Mouse (Mus musculus) heart, embryonic 16.5 days (tissue): Measurements from ENCODE around the gene Sclt1. TPM values are rescaled to one million over a fixed set of nuclear protein-coding genes. Genes with fewer than 3 reads are reported as not detected.
A peak's percentile ranks its signal among the peaks of the same experiment; 100 is the strongest.

Source experiments
- ATAC-seq: fragments of 200-750 bp; cut with Nextera tagmentation; replicated peaks from 2 replicates; pipeline ENCODE4 v1.8.0; 2017; ENCODE audit warnings: moderate number of reproducible peaks; ENCODE audit not compliant: insufficient read depth, low FRiP score; ENCODE audit errors: extremely low read depth
- H3K27ac ChIP-seq: fragments of 300-500 bp; sonication (generic); 2 replicates; pipeline ENCODE4 v1.5.1; 2014; ENCODE audit warnings: mild to moderate bottlenecking, low read length, control low read depth, moderate library complexity
- H3K27me3 ChIP-seq: fragments of 300-500 bp; sonication (generic); 2 replicates; pipeline ENCODE4 v1.6.1; 2014; ENCODE audit warnings: low read length, mixed read lengths; ENCODE audit not compliant: control insufficient read depth, insufficient read depth
- H3K36me3 ChIP-seq: fragments of 300-500 bp; sonication (generic); 2 replicates; pipeline ENCODE4 v1.6.1; 2014; ENCODE audit not compliant: control insufficient read depth, insufficient read depth
- H3K4me1 ChIP-seq: fragments of 300-500 bp; sonication (generic); 2 replicates; pipeline ENCODE4 v1.6.1; 2014; ENCODE audit warnings: low read length, mixed read lengths; ENCODE audit not compliant: control insufficient read depth, insufficient read depth
- H3K4me2 ChIP-seq: fragments of 300-500 bp; sonication (generic); 2 replicates; pipeline ENCODE4 v1.6.1; 2014; ENCODE audit warnings: low read depth, mild to moderate bottlenecking, control low read depth, low read length
- H3K4me3 ChIP-seq: fragments of 300-500 bp; sonication (generic); 2 replicates; pipeline ENCODE4 v1.5.1; 2014; ENCODE audit warnings: mild to moderate bottlenecking, control low read depth, low read length
- H3K9ac ChIP-seq: fragments of 300-500 bp; sonication (generic); 2 replicates; pipeline ENCODE4 v1.6.1; 2014; ENCODE audit warnings: low read length, control low read depth
- H3K9me3 ChIP-seq: fragments of 300-500 bp; sonication (generic); replicated peaks from 2 replicates; pipeline ENCODE4 v1.6.1; 2016; ENCODE audit warnings: low read length; ENCODE audit not compliant: control insufficient read depth
- WGBS: fragments of 180-500 bp; shearing (Covaris S2); extraction: QIAGEN DNeasy Blood & Tissue Kit; methylation state at CpG from one replicate; pipeline ENCODE4 v1.1.7; 2014; 5-methylcytosine and 5-hydroxymethylcytosine counted together
- polyA plus RNA-seq: library from polyadenylated mRNA; unstranded; fragments of >200 nt; fragmentation: Nextera tagmentation; extraction: Ambion mirVana; gene quantifications from 2 replicates; pipeline ENCODE4 v1.2.1, GENCODE M21; 2015

Gene Sclt1
- polyA plus RNA-seq, 1 experiment from 2014 or later, result 10.1 TPM

DNA sequence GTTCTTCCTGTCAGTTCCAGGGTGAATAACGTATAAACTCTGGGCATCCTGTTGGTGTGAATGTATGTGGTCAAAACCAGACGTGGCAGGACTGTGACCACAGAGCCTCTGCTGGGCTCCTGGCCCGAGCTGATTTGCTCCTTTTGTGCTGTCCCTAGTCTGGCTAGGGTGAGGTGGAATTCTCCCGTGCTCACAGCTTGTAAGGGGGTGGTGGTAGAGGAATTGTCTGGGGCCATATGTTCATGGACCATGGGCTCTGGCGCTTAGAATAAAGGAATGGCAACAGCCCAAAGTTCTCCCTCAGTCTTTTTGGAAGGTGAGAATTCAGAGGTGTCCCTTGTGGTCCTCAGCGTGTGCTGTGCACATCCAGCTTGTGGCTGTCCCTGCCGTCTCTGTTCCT, 149.5 kb downstream of the Sclt1 start:
- Histone ChIP-seq H3K9me3 (no peaks in the 10 kb centered on the region), H3K27ac (no peak overlapping the region), H3K9ac (no peak overlapping the region), H3K36me3 (peaks cover 26% of the 10 kb centered on the region), H3K4me2 (no peak overlapping the region), H3K27me3 (no peaks in the 10 kb centered on the region), H3K4me1 (peaks cover 31% of the 10 kb centered on the region), H3K4me3 (no peak overlapping the region)
- WGBS, result 80% methylated on average over 7 of the region's 7 CpGs
- ATAC-seq, result no peak

DNA sequence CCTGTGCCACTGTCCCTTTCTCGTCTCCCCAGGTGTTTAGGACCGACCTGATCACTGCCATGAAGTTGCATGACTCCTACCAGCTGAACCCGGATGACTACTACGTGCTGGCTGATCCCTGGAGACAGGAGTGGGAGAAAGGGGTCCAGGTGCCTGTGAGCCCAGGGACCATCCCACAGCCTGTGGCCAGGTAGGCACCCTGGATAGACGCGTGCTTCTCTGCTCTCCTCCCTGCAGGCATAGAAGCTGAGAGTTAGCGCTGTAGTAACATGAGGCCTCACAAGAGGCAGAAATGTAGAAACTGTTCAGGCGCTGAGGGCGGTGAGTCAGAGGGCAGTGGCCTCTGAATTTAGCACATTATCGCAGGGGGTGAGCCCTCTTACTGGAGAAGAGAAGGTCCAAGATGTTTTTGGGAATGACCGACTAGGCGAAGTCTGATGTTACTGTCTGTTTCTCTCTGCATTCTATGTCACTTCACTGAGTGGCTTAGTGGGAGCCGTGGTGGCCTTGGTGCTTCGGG, 150.6 kb downstream of the Sclt1 start:
- 75% methylated on average over 14 of the region's 14 CpGs for WGBS

DNA sequence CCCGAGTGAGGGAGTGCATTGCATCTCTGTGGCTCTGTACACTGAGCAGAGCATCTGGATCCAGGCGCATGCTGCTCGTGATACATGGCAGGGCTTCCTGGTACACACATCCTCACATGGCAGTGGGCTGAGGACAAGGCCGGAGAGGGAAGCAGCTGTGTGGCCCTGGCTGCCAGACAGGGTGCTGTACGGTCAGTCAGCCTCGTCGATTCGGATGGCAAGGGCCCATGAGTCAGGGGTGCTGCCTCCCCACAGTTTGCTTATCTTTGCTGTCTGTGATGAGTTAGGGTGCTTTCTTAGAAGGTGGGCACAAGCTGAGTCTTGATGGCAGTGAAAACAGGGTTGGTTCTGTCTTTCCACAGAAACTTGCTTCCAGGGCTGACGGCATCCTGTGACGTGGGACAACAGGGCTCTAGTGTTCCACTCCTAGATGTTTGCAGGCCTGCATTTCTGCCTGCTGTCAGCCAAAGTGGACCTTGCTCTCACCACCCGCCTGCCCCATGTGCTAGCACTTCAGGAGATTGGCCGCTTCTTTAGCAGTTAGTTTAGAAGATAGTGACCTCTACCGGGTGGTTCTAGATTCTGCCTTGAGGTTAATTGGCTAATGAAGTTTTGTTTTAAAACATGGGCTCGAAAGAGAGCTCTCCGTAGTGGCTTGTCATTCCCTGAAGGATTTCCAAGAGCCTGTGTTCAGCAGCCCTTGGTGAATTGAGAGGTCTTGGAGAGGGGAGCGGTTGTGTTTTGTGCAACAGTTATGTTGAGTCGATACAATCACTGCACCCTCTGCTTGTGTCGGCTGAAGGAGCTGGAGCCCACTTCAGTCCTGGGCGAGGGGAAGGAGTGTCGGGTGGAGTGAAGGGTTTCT, 151.4 kb downstream of the Sclt1 start:
- peaks cover 13% of the 10 kb centered on the region for H3K36me3 ChIP-seq
- H3K9ac ChIP-seq, result no peak overlapping the region; the same call in 1 of the 2 replicates
- 0 out of 2 replicates have a peak overlapping the region, but pooled peaks have one; percentile 38 for H3K27ac ChIP-seq
- peaks cover 44% of the 10 kb centered on the region for H3K4me1 ChIP-seq
- no peaks in the 10 kb centered on the region for H3K9me3 ChIP-seq
- no peak overlapping the region for H3K4me2 ChIP-seq
- H3K27me3 ChIP-seq, result no peaks in the 10 kb centered on the region
- H3K4me3 ChIP-seq, result no peak overlapping the region
- WGBS, result 70% methylated on average over 20 of the region's 20 CpGs
- peak; percentile 64 for ATAC-seq

More for the DNA sequence above, 150.6 kb downstream of the Sclt1 start:
- H3K9ac ChIP-seq, result peak overlapping the region; percentile 8; the same call in 1 of the 2 replicates
- H3K4me1 ChIP-seq, result peaks cover 42% of the 10 kb centered on the region
- H3K4me2 ChIP-seq, result no peak overlapping the region
- ATAC-seq, result no peak
- H3K9me3 ChIP-seq, result no peaks in the 10 kb centered on the region
- no peaks in the 10 kb centered on the region for H3K27me3 ChIP-seq
- peaks cover 18% of the 10 kb centered on the region for H3K36me3 ChIP-seq
- H3K27ac ChIP-seq, result peak overlapping the region; percentile 28
- no peak overlapping the region for H3K4me3 ChIP-seq

DNA sequence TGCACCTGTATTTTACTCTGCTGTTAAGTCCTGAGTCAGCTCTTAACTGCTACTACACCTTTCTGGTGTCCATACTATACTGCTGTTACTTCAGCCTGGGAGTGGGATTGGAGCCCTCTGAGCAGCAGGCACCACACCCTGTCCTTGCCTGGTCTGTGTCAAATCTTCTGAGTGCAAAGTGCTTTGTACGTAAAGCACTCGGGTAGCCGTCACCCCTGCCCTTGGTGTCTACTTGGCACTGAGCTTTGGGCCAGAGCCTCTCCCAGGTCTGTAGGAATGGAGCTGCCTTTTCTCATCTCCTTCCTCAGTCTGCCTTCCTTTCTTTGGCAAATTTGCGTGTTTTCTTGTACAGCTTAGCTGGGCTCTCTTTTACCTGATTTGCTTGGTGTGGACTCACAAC, 152.3 kb downstream of the Sclt1 start:
- 63% methylated on average over 4 of the region's 4 CpGs for WGBS

DNA sequence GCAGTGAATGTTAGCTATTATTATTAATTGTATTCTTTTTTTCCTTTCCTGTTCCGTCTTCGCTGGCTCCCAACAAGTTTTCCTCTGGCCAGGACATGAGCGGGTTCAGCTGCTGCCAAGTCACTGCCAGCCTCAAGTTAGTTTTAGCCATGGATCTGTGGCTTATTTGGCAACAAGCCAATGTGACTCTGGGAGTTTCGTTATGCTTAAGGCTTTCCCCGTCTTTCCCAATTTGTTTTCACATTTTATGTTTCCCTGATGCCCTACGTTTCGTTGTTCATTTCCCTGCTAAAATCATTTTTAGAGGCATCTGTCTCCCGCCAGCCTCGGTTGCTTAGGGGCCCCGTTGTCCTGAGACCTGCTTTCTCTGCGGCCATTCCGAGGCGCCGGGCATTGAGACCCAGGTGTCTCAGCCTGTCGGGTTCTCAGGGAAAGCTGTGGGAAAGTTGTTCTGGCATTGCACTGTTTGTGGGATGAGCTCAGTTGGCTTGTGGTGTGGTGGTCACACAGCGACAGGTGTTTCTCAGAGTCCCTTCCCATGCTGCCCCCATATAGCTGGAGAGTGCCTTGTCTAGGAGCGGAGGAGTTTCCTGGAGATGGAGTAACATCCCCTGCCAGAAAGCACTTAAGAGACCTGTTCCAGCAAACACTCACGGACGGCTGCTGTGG, 152.9 kb downstream of the Sclt1 start:
- ATAC-seq, result no peak
- Histone ChIP-seq H3K4me3 (no peak overlapping the region), H3K4me1 (peaks cover 50% of the 10 kb centered on the region), H3K36me3 (peaks cover 10% of the 10 kb centered on the region; the same call in 1 of the 2 replicates), H3K27me3 (no peaks in the 10 kb centered on the region), H3K9me3 (no peaks in the 10 kb centered on the region), H3K4me2 (no peak overlapping the region), H3K27ac (no peak overlapping the region), H3K9ac (no peak overlapping the region)
- 68% methylated on average over 19 of the region's 19 CpGs for WGBS

More for the DNA sequence above, 152.3 kb downstream of the Sclt1 start:
- H3K4me2 ChIP-seq, result no peak overlapping the region
- ATAC-seq, result no peak
- H3K36me3 ChIP-seq, result peaks cover 10% of the 10 kb centered on the region
- no peak overlapping the region for H3K4me3 ChIP-seq
- H3K4me1 ChIP-seq, result peaks cover 50% of the 10 kb centered on the region
- no peaks in the 10 kb centered on the region for H3K27me3 ChIP-seq
- H3K9me3 ChIP-seq, result no peaks in the 10 kb centered on the region
- H3K9ac ChIP-seq, result no peak overlapping the region
- no peak overlapping the region for H3K27ac ChIP-seq

DNA sequence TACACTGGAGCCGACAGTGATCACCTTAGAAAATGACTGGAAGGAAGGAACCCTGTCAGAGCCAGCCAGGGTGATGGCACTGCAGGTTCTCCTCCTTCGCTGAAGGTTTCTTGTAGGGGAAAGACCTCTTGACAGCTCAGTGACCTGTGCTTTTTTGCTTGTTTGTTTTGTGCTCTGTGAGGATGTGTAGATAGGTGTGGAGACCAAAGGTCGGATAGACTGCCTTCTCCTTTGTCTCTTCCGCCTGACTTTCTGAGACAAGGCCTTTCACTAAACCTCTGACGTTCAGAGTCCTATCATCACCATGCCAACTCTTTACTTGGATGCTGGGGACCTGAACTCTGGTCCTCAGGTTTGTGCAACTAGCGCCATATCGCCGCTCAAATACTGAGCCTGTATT, 153.8 kb downstream of the Sclt1 start:
- Histone ChIP-seq H3K9ac (no peak overlapping the region), H3K36me3 (peaks cover 1% of the 10 kb centered on the region; the same call in 1 of the 2 replicates), H3K4me3 (no peak overlapping the region), H3K4me2 (no peak overlapping the region), H3K9me3 (no peaks in the 10 kb centered on the region), H3K27me3 (no peaks in the 10 kb centered on the region), H3K4me1 (peaks cover 55% of the 10 kb centered on the region), H3K27ac (no peak overlapping the region)
- no peak for ATAC-seq
- WGBS, result 85% methylated on average over 8 of the region's 8 CpGs

DNA sequence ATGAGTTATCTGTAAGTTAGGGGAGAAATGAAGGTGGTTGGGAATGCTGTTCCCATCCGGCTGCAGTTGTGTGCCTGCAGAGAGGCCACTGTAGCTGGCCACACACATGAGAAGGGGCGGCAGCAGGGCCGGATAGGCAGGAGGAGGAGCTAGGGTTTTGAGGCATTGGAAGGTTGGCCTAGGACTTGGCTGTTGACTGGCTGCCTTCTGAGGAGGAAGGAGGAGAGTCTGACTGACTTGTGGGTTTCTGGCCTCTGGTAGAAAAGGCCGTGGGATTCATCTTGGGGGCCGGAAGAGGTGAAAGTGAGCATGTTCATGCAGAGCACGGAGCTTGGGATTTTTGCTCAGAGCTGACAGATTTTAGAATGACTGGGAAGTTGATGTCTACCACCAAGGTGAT, 154.7 kb downstream of the Sclt1 start:
- Histone ChIP-seq H3K4me1 (peaks cover 62% of the 10 kb centered on the region), H3K27me3 (no peaks in the 10 kb centered on the region), H3K9me3 (no peaks in the 10 kb centered on the region), H3K36me3 (no peaks in the 10 kb centered on the region; the same call in 1 of the 2 replicates), H3K27ac (peak overlapping the region; percentile 1; the same call in 1 of the 2 replicates), H3K4me2 (peak overlapping the region; percentile 24; the same call in 1 of the 2 replicates), H3K4me3 (no peak overlapping the region), H3K9ac (0 out of 2 replicates have a peak overlapping the region, but pooled peaks have one; percentile 22)
- WGBS, result 33% methylated on average over 6 of the region's 6 CpGs
- ATAC-seq, result no peak; the same call in 1 of the 2 replicates

DNA sequence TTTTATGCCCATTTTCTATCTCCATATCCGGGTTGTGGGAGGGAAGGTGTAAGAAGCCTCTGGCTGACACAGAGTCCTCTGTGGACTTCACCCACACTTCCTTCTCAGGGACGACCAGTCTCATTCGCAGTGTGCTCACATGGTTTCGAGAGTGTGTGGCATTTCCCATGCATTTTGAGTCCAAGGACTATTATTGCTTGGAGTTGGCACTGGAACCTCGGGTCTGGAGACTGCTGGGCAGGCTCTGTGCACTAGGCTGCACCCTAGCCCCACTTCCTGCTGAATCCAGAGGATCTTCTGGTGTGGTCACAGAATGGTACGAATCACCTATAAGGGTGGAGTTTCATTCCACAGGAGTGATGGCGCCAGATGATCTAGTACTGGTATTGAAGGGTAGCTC, 155.4 kb downstream of the Sclt1 start:
- Histone ChIP-seq H3K4me3 (no peak overlapping the region), H3K27me3 (no peaks in the 10 kb centered on the region), H3K36me3 (no peaks in the 10 kb centered on the region; the same call in 1 of the 2 replicates), H3K9me3 (no peaks in the 10 kb centered on the region), H3K27ac (peak overlapping the region; percentile 1; the same call in 1 of the 2 replicates), H3K4me1 (peaks cover 61% of the 10 kb centered on the region), H3K4me2 (no peak overlapping the region), H3K9ac (no peak overlapping the region)
- 67% methylated on average over 7 of the region's 7 CpGs for WGBS
- no peak for ATAC-seq
